Mouse (Mus musculus) heart, adult 8-10 months (tissue): Measurements from ENCODE around the gene Pym1. TPM values are rescaled to one million over a fixed set of nuclear protein-coding genes. Genes with fewer than 3 reads are reported as not detected.
"Not testable (repeated sequence)": the region's sequence is repeated elsewhere in the genome, so short reads cannot be mapped to it uniquely, and the experiment has no call there.

Experiments
- DNase-seq: peaks from one replicate; pipeline ENCODE4 v3.0.0; 2022; ENCODE audit warnings: low spot score
- total RNA-seq, 4 experiments: library from RNA; stranded (reverse); gene quantifications; 2 replicates each; pipeline ENCODE4 v1.2.4; 2022

The Pym1 gene
- total RNA-seq, result 10 to 100 TPM in 1 of 4 experiments, 1 to 10 TPM in 3; 7.9 to 11.1 (median 9.4) TPM

DNA sequence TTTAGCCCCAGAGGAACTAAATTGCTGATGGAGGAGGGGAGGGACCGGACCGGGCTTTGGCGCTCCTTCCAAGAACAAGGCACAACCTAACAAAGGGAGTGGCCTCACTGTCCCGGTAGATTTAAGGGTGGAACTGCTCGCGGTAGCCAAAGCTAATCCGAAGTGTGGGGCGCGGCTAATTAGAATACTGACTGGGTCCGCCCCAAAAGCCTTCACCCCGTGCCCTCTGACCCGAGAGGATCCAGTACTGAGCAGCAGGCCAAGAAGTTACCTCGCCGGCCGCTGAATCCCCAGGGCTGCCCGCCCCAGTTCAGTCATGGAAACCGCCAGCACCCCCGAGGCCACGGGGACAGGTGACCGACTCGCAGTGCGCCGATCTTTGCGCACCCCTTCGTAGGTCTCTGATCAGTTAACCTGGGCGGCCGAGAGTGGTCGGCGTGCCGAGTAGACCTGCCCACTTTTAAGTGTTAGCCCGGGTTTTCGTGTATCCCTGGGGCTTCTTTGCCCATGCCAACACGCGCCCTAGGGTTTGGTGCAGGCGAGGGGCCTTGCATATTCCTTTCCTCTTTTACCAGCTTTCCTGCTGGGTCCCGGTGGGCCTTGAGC, at the start of gene Pym1:
Gene Pym1, plus strand, starts transcription at position 244 of the 606 bp plus-strand sequence.
- DNase-seq, result peak; percentile 86

- no peak for DNase-seq
Measured at GRCm38 (mm10) chr10:128699006-128699405, 48.7 kb upstream of the Pym1 start.

DNA sequence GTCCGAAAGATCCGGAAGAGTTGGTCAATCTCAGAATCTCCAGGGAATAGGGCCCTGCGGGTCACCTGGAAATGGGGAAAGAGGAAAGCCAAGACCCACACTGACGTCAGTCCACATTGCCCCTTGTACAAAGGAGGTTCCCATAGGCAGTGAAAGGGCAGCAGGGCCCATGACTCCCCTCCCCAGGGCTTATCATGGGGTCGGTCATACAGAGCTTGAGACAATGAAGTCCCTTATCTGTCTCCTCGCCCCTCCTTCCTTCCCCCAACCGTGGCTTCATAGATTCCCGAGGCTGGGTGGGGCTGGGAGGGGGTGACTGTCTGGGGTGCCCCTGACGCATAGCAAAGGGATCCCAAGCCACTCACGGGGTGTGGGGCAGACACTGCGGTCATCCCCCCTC, 48.1 kb upstream of the Pym1 start:
- no peak for DNase-seq

- no peak for DNase-seq
Measured at GRCm38 (mm10) chr10:128700712-128701111, 47.0 kb upstream of the Pym1 start.

DNA sequence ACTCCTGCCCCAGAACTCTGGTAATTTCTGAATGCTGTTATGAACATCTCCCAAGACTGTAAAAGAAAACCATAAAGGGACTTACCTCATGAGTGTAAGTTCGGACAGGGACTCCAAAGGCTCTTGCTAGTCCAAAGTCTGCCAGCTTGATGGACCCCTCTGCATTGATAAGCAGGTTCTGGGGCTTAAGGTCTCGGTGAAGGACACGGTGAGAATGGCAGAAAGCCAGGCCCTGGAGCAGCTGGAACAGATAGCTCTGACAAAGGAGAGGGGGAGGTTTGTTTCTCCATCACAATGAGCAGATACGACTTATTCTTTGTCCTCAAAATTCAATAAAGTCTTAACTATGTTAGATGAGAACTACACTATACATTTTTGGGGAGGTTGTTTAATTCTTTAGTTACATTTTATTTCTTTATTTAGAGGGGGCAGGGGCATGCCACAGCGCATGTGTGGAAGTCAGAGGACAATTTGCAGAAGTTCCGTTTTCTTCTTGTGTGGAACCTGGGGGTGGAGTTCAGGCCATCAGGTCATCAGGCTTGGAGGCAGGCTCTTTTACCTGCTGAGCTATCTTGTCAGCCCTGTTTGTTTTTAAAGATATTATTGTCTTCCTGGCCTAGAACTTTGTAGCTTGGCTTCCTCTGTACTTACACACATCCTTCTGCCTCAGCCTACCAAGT, 45.2 kb upstream of the Pym1 start:
- no peak for DNase-seq

DNA sequence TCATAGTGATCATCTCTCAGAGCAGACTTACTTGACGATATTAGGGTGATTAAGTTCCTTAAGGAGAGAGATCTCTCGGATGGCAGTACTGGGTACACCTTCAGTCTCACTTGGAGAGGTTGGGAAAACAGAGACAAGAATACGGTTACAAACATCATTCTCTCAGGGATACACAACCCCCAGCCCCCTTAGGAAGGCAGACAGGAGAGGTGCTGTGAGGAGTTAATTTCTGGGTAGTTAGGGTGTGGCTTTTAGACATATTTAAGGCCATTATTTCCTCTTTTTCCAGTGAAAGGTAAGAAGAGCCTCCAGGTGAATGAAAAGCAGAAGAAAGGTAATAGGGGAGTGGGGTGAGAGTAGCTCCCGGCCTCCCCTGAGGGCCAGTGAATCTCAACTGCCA, 43.8 kb upstream of the Pym1 start, which contains the start of gene Pmel:
Gene Pmel, plus strand, starts transcription at position 301 of the 400 bp plus-strand sequence.
- DNase-seq, result no peak

- peak; percentile 89 for DNase-seq
Measured at GRCm38 (mm10) chr10:128704491-128705316, 43.0 kb upstream of the Pym1 start, which contains the start of gene Cdk2. Gene Cdk2, minus strand, starts transcription at chr10:128705031.

GRCm38 (mm10) chr10:128705317-128705693, 42.4 kb upstream of the Pym1 start:
- no peak for DNase-seq

DNA sequence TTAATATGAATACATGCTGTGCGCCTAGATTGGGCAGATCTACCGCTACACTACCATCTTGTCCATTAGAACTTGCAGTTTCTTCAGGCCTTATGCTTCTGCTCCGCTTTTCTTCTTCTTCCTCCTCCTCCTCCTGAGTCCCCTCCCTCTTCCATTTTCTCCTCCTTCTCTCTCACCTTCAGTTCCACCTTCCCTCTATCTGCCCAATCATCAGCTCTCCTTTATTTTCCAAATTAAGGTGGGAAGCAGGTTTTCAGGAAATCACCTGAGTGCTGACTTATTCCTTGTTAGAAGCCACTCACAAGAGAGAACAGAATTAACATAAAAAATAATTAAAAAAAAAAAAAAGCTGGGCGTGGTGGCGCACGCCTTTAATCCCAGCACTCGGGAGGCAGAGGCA, 36.4 kb upstream of the Pym1 start:
- not testable (repeated sequence) for DNase-seq

DNA sequence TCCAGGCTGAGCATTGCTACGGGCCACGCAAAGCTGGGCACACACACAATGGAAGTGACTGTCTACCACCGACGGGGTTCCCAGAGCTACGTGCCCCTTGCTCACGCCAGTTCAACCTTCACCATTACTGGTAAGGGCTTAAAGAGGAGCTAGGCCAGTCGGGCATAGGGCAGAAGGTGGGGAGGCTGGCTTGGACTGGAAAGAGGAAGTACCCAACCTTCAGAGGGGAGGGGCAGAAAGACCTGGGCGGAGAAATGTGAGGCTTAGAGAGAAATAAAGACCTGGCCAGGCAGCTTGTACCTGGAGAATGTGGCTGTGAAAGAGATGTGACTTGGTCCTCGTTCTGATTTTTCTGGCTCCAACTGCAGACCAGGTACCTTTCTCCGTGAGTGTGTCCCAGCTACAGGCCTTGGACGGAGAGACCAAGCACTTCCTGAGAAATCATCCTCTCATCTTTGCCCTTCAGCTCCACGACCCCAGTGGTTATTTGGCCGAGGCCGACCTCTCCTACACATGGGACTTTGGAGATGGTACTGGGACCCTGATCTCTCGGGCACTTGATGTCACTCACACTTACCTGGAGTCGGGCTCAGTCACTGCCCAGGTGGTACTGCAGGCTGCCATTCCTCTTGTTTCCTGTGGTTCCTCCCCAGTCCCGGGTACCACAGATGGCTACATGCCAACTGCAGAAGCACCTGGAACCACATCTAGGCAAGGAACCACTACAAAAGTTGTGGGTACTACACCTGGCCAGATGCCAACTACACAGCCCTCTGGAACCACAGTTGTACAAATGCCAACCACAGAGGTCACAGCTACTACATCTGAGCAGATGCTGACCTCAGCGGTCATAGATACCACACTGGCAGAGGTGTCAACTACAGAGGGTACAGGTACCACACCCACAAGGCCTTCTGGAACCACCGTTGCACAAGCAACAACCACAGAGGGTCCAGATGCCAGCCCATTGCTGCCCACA, 31.8 kb upstream of the Pym1 start:
- DNase-seq, result no peak

- DNase-seq, result not testable (repeated sequence)
Measured at GRCm38 (mm10) chr10:128725466-128725865, 22.2 kb upstream of the Pym1 start.

- no peak for DNase-seq
Measured at GRCm38 (mm10) chr10:128728059-128728458, 19.6 kb upstream of the Pym1 start.

DNA sequence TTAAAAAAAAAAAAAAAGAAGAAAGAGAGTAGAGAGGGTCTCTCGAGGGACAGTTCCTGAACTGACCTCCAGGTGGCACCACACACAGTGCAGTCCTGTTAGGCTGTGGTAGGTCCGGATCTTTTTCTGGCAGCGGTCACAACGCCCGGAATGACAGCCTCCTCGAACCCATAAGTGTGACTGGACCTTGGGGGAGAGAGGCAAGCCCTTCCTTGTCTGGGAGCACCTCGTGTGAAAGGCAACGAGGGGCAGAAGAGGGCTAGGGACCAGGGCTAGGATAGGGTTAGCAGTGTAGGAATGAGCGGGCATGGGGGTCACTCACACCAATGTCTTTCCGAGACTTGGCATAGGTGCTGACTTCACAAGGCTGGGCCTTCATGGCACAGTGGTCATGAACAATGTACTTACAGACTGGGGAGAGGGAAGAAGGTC, 16.7 kb upstream of the Pym1 start:
- DNase-seq, result peak; percentile 72

- no peak for DNase-seq
Measured at GRCm38 (mm10) chr10:128731992-128732391, 15.7 kb upstream of the Pym1 start.

- no peak for DNase-seq
Measured at GRCm38 (mm10) chr10:128737435-128737834, 10.3 kb upstream of the Pym1 start.

DNA sequence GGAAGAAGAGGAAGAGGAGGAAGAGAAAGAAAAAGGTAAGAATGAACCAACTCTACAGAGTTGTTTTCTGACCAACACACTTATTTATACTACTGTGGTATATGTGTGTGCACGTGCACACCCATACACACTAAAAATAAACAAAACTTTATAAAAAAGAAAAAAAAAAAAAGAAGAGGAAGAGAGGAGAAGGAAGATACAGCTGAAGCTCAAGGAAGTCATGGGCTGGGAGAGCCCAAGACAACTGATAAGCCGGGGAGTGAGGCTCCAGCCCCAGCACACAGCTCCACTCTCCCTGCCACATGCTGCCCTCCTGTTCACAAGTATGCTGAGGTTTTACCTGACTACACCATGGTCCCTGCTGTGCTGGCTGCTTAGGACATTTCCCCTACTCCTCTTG, 7.4 kb upstream of the Pym1 start:
- DNase-seq, result no peak

- no peak for DNase-seq
Measured at GRCm38 (mm10) chr10:128742616-128743015, 5.1 kb upstream of the Pym1 start.

DNA sequence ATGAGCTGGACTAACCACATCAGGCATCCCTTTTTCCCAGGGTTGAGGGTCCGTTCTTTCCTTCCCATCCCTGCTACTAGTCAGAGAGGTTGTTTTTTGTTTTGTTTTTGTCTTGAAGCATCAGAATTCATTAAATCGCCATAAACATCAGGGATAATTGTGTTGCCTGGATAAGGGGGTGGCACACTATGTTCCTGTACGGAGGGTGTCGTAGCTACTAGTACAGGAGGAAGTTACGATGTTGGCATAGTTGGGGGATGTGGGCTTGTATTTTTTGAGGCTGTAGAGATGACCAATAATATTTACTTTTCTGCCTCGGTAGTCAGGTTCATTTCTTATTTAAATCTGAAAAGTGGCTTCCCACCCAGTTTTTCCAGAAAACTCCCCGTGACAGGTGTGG, 4.5 kb upstream of the Pym1 start:
- no peak for DNase-seq

DNA sequence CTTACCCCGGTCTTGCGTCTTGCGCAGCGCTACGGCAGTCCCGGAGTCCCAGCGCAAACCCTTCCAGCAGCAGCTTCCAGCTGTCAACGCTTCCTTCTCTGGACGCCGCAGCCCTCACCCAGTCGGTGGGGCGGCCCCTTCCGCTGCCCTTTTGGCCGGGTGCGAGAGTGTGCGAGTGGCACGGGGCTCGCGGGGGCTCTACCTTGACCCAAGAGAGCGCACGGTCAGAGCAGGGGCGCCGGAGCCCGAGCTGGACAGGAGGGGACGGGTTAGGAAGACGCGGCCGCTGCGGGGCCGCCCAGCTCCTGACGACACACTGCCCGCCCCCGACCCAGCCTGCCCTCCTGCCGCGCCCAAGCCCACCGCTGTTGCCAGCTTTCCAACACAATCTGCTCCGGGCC, 3.9 kb upstream of the Pym1 start:
- DNase-seq, result peak; percentile 64

DNA sequence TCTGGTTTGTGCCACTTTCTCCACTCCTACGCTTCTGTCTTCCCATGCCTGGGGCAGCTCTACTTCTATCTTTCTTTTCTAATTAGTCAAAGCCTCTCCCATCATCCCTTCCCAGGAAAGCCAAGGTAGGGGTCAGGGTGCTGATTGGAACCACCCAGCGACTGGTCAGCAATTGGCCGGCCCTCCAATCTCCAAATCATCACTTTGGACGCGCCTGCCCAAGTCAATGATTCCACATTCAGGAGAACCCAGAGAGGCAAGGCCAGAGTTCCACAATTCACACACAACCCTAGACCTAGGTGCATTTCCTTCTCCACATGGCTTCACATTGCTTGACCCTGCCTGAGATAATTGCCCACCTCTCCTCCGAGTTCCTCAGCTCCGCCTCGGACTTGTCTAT, 3.5 kb upstream of the Pym1 start:
- DNase-seq, result no peak
